Mouse (Mus musculus): Measurements from ENCODE around the gene Gpatch3.

- TF ChIP-seq CTCF (IDR thresholded peaks at IDR 0.05; ENCODE audit: borderline replicate concordance, insufficient read depth, low read length) (no peak), POLR2A (IDR thresholded peaks at IDR 0.05; ENCODE audit: low read depth, low read length) (no peak)
These were observed 30.3 kb downstream of the Gpatch3 start for GRCm38 (mm10) chr4:133604856-133605255.

Measured in embryonic fibroblast, embryonic 13.5 days (primary cell).